Mouse (Mus musculus) granulocyte monocyte progenitor cell, adult 5-6 weeks (primary cell): ENCODE measurements around the gene Heatr9. TPM values are rescaled to one million over a fixed set of nuclear protein-coding genes. Genes with fewer than 3 reads are reported as not detected.

Experiments
- ATAC-seq: replicated peaks from 2 replicates; pipeline ENCODE4 v1.8.0; 2016; ENCODE audit warnings: mild to moderate bottlenecking, moderate TSS enrichment, inconsistent platforms; ENCODE audit not compliant: poor library complexity, severe bottlenecking
- total RNA-seq, 2 experiments: library from RNA; stranded (forward) in 1 of 2; stranded (reverse) in 1 of 2; fragments of 200-712, 200-1000 nt in 1 of 2; fragments of >200 nt in 1 of 2; fragmentation: Nextera tagmentation in 1 of 2; gene quantifications; 2 replicates each; pipeline ENCODE4 v1.2.3; 2014 to 2017

Gene Heatr9
- total RNA-seq, 2 experiments from 2014 or later: not detected

- ATAC-seq: peak; percentile 45
Measured at GRCm38 (mm10) chr11:83534609-83535423, 12.8 kb upstream of the Heatr9 start.

GRCm38 (mm10) chr11:83534143-83534542 lies 12.2 kb upstream of the Heatr9 start:
- no peak for ATAC-seq

GRCm38 (mm10) chr11:83533192-83533591 lies 11.2 kb upstream of the Heatr9 start:
- ATAC-seq: peak; percentile 34

- ATAC-seq: no peak
Measured at GRCm38 (mm10) chr11:83530360-83530759, 8.4 kb upstream of the Heatr9 start, which contains the start of gene Ccl5. TSS of gene Ccl5 (minus strand) at chr11:83530518.

- no peak for ATAC-seq
Measured at GRCm38 (mm10) chr11:83529024-83529423, 7.0 kb upstream of the Heatr9 start.

GRCm38 (mm10) chr11:83518371-83518770 lies 3.6 kb downstream of the Heatr9 start:
- ATAC-seq: no peak

GRCm38 (mm10) chr11:83517153-83517552 lies 4.8 kb downstream of the Heatr9 start:
- ATAC-seq: no peak

- ATAC-seq: peak; percentile 55; the same call in 1 of the 2 replicates
Measured at GRCm38 (mm10) chr11:83509521-83509920, 12.5 kb downstream of the Heatr9 start.

GRCm38 (mm10) chr11:83504308-83504707 lies 17.7 kb downstream of the Heatr9 start:
- ATAC-seq: no peak

GRCm38 (mm10) chr11:83495571-83495970 lies 26.4 kb downstream of the Heatr9 start:
- ATAC-seq: no peak

GRCm38 (mm10) chr11:83491488-83491887 lies 30.5 kb downstream of the Heatr9 start:
- no peak for ATAC-seq

GRCm38 (mm10) chr11:83473235-83474016 lies 48.5 kb downstream of the Heatr9 start:
- ATAC-seq: peak; percentile 22

GRCm38 (mm10) chr11:83472324-83473234 lies 49.4 kb downstream of the Heatr9 start, which contains the start of gene Taf15:
TSS of gene Taf15 (plus strand) at chr11:83473086.
- peak; percentile 98 for ATAC-seq

- ATAC-seq: no peak
Measured at GRCm38 (mm10) chr11:83471766-83472165, 50.2 kb downstream of the Heatr9 start.

- no peak for ATAC-seq
Measured at GRCm38 (mm10) chr11:83468765-83469164, 53.2 kb downstream of the Heatr9 start.

GRCm38 (mm10) chr11:83467120-83467652 lies 54.8 kb downstream of the Heatr9 start:
- peak; percentile 33 for ATAC-seq

- ATAC-seq: no peak
Measured at GRCm38 (mm10) chr11:83465976-83466375, 56.0 kb downstream of the Heatr9 start.

GRCm38 (mm10) chr11:83462711-83463244 lies 59.2 kb downstream of the Heatr9 start, which contains the start of gene Mmp28:
TSS of gene Mmp28 (minus strand) at chr11:83463071.
- peak; percentile 70 for ATAC-seq
